Mouse (Mus musculus) megakaryocyte, embryonic 14.5 days (primary cell): Measurements from ENCODE around the gene Zc2hc1c.

Source experiments
- FLI1 ChIP-seq: IDR thresholded peaks from 2 replicates; pipeline ENCODE4 v1.6.1; 2012; ENCODE audit warnings: low read length, inconsistent platforms, mixed read lengths
- GATA1 ChIP-seq: IDR thresholded peaks from 3 replicates; pipeline ENCODE4 v1.6.1; 2012; ENCODE audit warnings: mixed read lengths, low read length, inconsistent platforms, borderline replicate concordance

DNA sequence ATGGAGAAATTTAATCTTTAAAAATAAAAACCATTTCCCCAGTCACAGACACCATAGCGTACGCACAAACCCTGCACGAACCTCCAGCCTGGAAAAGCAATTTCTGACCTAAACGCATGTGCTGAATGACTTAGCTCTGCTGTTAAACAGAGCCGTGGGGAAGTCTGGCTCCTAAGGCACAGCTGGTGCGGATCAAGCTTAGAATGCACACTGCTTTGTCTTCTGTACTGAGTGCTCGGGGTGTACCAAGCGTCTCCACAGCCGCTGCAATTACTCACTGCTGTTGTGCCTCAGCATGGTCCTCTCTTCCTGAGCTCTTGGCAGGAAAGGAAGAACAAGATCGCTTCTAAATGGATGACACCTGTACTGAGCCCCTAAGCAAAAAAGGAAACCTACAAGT is 25.9 kb upstream of the Zc2hc1c start:
- TF ChIP-seq GATA1 (no peak), FLI1 (no peak)
